In the genomic region with DNA sequence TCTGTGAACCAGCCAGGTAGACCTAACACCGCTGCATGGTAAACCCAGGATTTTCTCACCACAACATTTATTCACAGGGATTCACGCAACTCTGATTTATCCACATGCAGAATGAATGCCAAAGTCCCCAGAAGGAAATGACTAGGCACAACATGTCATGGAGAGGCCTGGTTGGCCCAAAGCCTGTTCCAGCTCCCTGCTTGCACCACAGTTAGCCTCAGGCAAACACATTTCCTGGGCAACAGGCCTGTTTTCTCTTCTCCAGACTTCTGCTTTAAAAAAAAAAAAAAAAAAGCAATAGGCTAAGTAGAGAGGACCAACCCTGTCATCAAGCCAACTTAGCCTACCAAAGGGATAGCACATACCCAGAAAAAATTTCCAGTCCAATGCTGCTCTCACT, we compare ENCODE assay signal across 8 mouse cellular contexts. TPM values are rescaled to one million over a fixed set of nuclear protein-coding genes. Genes with fewer than 3 reads are reported as not detected.
DNase-seq lines count a peak whose midpoint lies in the region; TF ChIP-seq lines count a peak whose summit lies in the region.

No protein-coding gene starts in this region.

- TF ChIP-seq POLR2A in thymus, adult 2 months (IDR thresholded peaks at IDR 0.05; ENCODE audit: control insufficient read depth, extremely low read depth, insufficient read depth, low read length, poor library complexity) = no peak

- intact Hi-C loops in left cerebral cortex, postnatal 4 days (cut with DNase I) = no loop called here
- intact Hi-C loops in left cerebral cortex, postnatal 25 days (cut with DNase I) = no loop called here

- no peaks in the 10 kb centered on the region for H3K4me1 ChIP-seq in thymus, adult 2 months (replicated peaks; ENCODE audit: control insufficient read depth, insufficient read depth, low read length)

- 53% methylated on average over 2 of the region's 2 CpGs for WGBS in thymus, adult 2 months

- no peak overlapping the region for H3K27ac ChIP-seq in thymus, adult 2 months (ENCODE audit: control insufficient read depth, insufficient read depth, low read length)

- peak; percentile 74 for DNase-seq in left cerebral cortex, postnatal 4 days
- no peak for DNase-seq in left cerebral cortex, postnatal 25 days (ENCODE audit: low spot score in 2 of 2)
- DNase-seq in adrenal gland, postnatal 10 days = peak; percentile 70
- peak; percentile 83 to 89 for DNase-seq in cerebellum, postnatal 25 days
- DNase-seq in kidney, postnatal 25 days = peak; percentile 65 to 81
- DNase-seq in embryo, embryonic 11 days = no peak
- no peak for DNase-seq in thymus, adult 2 months
- DNase-seq in spleen, postnatal 36 days (ENCODE audit: low spot score in 2 of 2) = no peak

- no peak overlapping the region for H3K4me3 ChIP-seq in thymus, adult 2 months (ENCODE audit: control insufficient read depth, insufficient read depth, low read length)

- no peaks in the 10 kb centered on the region for H3K36me3 ChIP-seq in thymus, adult 2 months (ENCODE audit: control insufficient read depth, insufficient read depth, low read length)

- no peaks in the 10 kb centered on the region; the same call in 1 of the 2 replicates for H3K27me3 ChIP-seq in thymus, adult 2 months (ENCODE audit: control insufficient read depth, insufficient read depth, low read length)

- no peak for TF ChIP-seq CTCF in thymus, adult 2 months (IDR thresholded peaks at IDR 0.05; ENCODE audit: borderline replicate concordance, control insufficient read depth, extremely low read depth, insufficient read depth, low read length, poor library complexity)

RNA-seq across cellular contexts. Expression of a gene that starts 14.9 kb away (rescaled TPM):
- total RNA-seq in left cerebral cortex, postnatal 4 days (2021) = 10 to 100 TPM; 99.3 to 99.6 TPM
- total RNA-seq in left cerebral cortex, postnatal 25 days (2021) = 100 to 1,000 TPM; 118 to 133 TPM
- total RNA-seq in adrenal gland, postnatal 10 days (2021) = 10 to 100 TPM; 32.2 to 36.8 TPM
- 5.7 and 7.3 TPM in 2 replicates for polyA plus RNA-seq in thymus, adult 2 months (2012; rRNA removed)

RNA-seq across cellular contexts. Expression of a gene that starts 59.6 kb away (rescaled TPM):
- 10 to 100 TPM; 33.2 to 34.7 TPM for total RNA-seq in left cerebral cortex, postnatal 4 days (2021)
- total RNA-seq in left cerebral cortex, postnatal 25 days (2021) = 10 to 100 TPM; 43.2 to 44.9 TPM
- total RNA-seq in adrenal gland, postnatal 10 days (2021) = 10 to 100 TPM; 14.3 to 17.0 TPM
- polyA plus RNA-seq in thymus, adult 2 months (2012; rRNA removed) = 11.6 and 16.0 TPM in 2 replicates

Comparison
In these comparisons a context has a peak if more than half of its experiments do, and no peak if none do; other contexts are left out.
1. DNase-seq: peak in left cerebral cortex, postnatal 4 days (single experiment), adrenal gland, postnatal 10 days (single experiment), cerebellum, postnatal 25 days (2 of 2) and kidney, postnatal 25 days (2 of 2); none in left cerebral cortex, postnatal 25 days (0 of 2), embryo, embryonic 11 days (single experiment), thymus, adult 2 months (single experiment) and spleen, postnatal 36 days (0 of 2).